Comparison of ENCODE assay signal across 17 mouse cellular contexts in genomic region chr2:74123360-74124074, GRCm38 (mm10).
DNase-seq lines count a peak whose midpoint lies in the region; ATAC-seq and TF ChIP-seq lines count a peak whose summit lies in the region.
"Had no signal": no experiment of that assay in that cellular context is flagged by ENCODE, and none has a peak within 500 bp of the region (broad histone marks: within the 10 kb centered on the region; RNA-seq: fewer than 3 reads in every experiment).

No protein-coding gene starts in this region.

- DNase-seq in heart, adult 11 months: peak; percentile 21
- DNase-seq in ES-CJ7 (ENCODE audit: low read depth, low spot score): peak; percentile 73
- DNase-seq in forebrain, embryonic 14.5 days (ENCODE audit: low spot score): peak; percentile 77
- peak; percentile 22 for DNase-seq in limb, embryonic 14.5 days (ENCODE audit: low spot score)
- DNase-seq in adrenal gland, adult 18-20 months (ENCODE audit: low spot score in 2 of 2): no peak
- no peak for DNase-seq in left cerebral cortex, adult 11 months (ENCODE audit: low spot score)
- no peak for DNase-seq in ovary, adult 18-20 months (ENCODE audit: low spot score)
- DNase-seq: cerebellum, adult 18-20 months; gastrocnemius, postnatal 25 days; heart, postnatal 4 days; kidney, adult 9 months; layer of hippocampus, adult 9-11 months; lung, postnatal 4 days; right cerebral cortex, postnatal 25 days; thymus, adult 18-20 months had no signal

- peaks cover 1% of the 10 kb centered on the region for H3K4me1 ChIP-seq in heart, embryonic 11.5 days (ENCODE audit: control insufficient read depth, insufficient read depth, low read length)
- peaks cover 18% of the 10 kb centered on the region for H3K4me1 ChIP-seq in forebrain, embryonic 14.5 days (ENCODE audit: control insufficient read depth, insufficient read depth, low read length)
- peaks cover 16% of the 10 kb centered on the region for H3K4me1 ChIP-seq in limb, embryonic 14.5 days (ENCODE audit: control insufficient read depth, insufficient read depth, low read length)

- WGBS in heart, embryonic 11.5 days (ENCODE audit: insufficient replicate concordance): 67% methylated on average over 6 of the region's 6 CpGs
- 5% methylated on average over 6 of the region's 6 CpGs for WGBS in forebrain, embryonic 14.5 days
- 47% methylated on average over 6 of the region's 6 CpGs for WGBS in limb, embryonic 14.5 days

- no peak overlapping the region for H3K9ac ChIP-seq in heart, embryonic 11.5 days (ENCODE audit: low read depth, low read length)
- no peak overlapping the region for H3K9ac ChIP-seq in forebrain, embryonic 14.5 days (ENCODE audit: low read length)
- no peak overlapping the region for H3K9ac ChIP-seq in limb, embryonic 14.5 days (ENCODE audit: low read depth, low read length, severe bottlenecking)
- H3K9ac ChIP-seq: heart, embryonic 12.5 days had no signal

- H3K27ac ChIP-seq in heart, embryonic 11.5 days (ENCODE audit: low read depth, low read length): no peak overlapping the region
- H3K27ac ChIP-seq in forebrain, embryonic 14.5 days (ENCODE audit: low read depth, low read length): no peak overlapping the region
- H3K27ac ChIP-seq in limb, embryonic 14.5 days (replicated peaks; ENCODE audit: low read depth, low read length): 0 out of 2 replicates have a peak overlapping the region, but pooled peaks have one; percentile 26

- H3K4me2 ChIP-seq in heart, embryonic 11.5 days: no peak overlapping the region
- H3K4me2 ChIP-seq in forebrain, embryonic 14.5 days (ENCODE audit: low read length): no peak overlapping the region
- H3K4me2 ChIP-seq in limb, embryonic 14.5 days (replicated peaks; ENCODE audit: low read depth, low read length, severe bottlenecking): 0 out of 2 replicates have a peak overlapping the region, but pooled peaks have one; percentile 5
- H3K4me2 ChIP-seq: heart, embryonic 12.5 days had no signal

- no peak for TF ChIP-seq POLR2A in limb, embryonic 14.5 days (IDR thresholded peaks at IDR 0.05; ENCODE audit: borderline replicate concordance, extremely low read depth, insufficient read depth, insufficient read length)

- no peak for ATAC-seq in heart, embryonic 11.5 days (replicated peaks; ENCODE audit: insufficient number of reproducible peaks, low FRiP score, low TSS enrichment)
- peak; percentile 81 for ATAC-seq in forebrain, embryonic 14.5 days
- 0 out of 2 replicates have a peak, but pooled peaks have one; percentile 26 for ATAC-seq in limb, embryonic 14.5 days (ENCODE audit: low FRiP score, low read depth)

- H3K9me3 ChIP-seq in heart, embryonic 11.5 days (replicated peaks; ENCODE audit: control insufficient read depth, low read length): no peaks in the 10 kb centered on the region
- H3K9me3 ChIP-seq in forebrain, embryonic 14.5 days (replicated peaks; ENCODE audit: control insufficient read depth, low read length): no peaks in the 10 kb centered on the region
- no peaks in the 10 kb centered on the region for H3K9me3 ChIP-seq in limb, embryonic 14.5 days (ENCODE audit: control insufficient read depth, low read length)
- H3K9me3 ChIP-seq: heart, embryonic 12.5 days had no signal

- no peaks in the 10 kb centered on the region for H3K36me3 ChIP-seq in heart, embryonic 11.5 days (ENCODE audit: control insufficient read depth, insufficient read depth, low read length)
- no peaks in the 10 kb centered on the region for H3K36me3 ChIP-seq in forebrain, embryonic 14.5 days (ENCODE audit: control insufficient read depth, insufficient read depth, low read length)
- H3K36me3 ChIP-seq in limb, embryonic 14.5 days (ENCODE audit: control insufficient read depth, insufficient read depth, low read length): no peaks in the 10 kb centered on the region
- H3K36me3 ChIP-seq: heart, embryonic 12.5 days had no signal

- no peak overlapping the region for H3K4me3 ChIP-seq in heart, embryonic 11.5 days (ENCODE audit: low read depth, low read length)
- H3K4me3 ChIP-seq in forebrain, embryonic 14.5 days (ENCODE audit: low read depth, low read length): no peak overlapping the region
- H3K4me3 ChIP-seq in limb, embryonic 14.5 days (replicated peaks; ENCODE audit: low read length): no peak overlapping the region
- H3K4me3 ChIP-seq: heart, embryonic 12.5 days had no signal

- no peaks in the 10 kb centered on the region for H3K27me3 ChIP-seq in heart, embryonic 11.5 days (ENCODE audit: control insufficient read depth, insufficient read depth, low read length)
- H3K27me3 ChIP-seq in forebrain, embryonic 14.5 days (replicated peaks; ENCODE audit: control insufficient read depth, insufficient read depth, low read length): no peaks in the 10 kb centered on the region
- H3K27me3 ChIP-seq in limb, embryonic 14.5 days (ENCODE audit: control insufficient read depth, insufficient read depth, low read length): no peaks in the 10 kb centered on the region

Comparison
In these comparisons a context has a peak if more than half of its experiments do, and no peak if none do; other contexts are left out.
1. DNase-seq: peak in heart, adult 11 months (single experiment), ES-CJ7 (single experiment), forebrain, embryonic 14.5 days (single experiment) and limb, embryonic 14.5 days (single experiment); none in adrenal gland, adult 18-20 months (0 of 2), left cerebral cortex, adult 11 months (single experiment) and ovary, adult 18-20 months (single experiment).